8 mouse cellular contexts compared by ENCODE assay signal in the genomic region with DNA sequence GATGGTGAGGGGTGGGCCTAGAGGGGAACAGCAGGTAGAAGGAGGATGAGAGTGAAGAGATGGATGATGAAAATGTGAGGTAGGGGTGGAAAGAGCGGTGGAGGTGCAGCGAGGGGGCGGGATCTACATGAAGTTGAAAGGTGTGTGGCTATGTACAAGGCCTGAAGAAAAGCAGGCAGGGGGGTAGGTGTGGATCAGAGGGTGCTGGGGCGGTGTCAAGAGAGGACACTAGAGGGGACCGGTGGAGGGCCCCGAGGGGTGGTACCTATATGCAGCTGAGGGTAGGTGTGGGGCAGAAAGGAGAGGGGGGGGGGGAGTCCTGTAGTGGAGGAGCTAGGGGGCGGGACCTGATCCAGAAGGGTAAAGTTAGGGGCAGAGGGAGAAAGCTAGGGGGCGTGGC. TPM values are rescaled to one million over a fixed set of nuclear protein-coding genes. Genes with fewer than 3 reads are reported as not detected.
DNase-seq lines count a peak whose midpoint lies in the region; ATAC-seq and TF ChIP-seq lines count a peak whose summit lies in the region.

No protein-coding gene starts in this region.

- peak overlapping the region; percentile 93 for H3K27ac ChIP-seq in heart, embryonic 13.5 days (replicated peaks)
- peak overlapping the region; percentile 38; the same call in 1 of the 2 replicates for H3K27ac ChIP-seq in ES-Bruce4 (ENCODE audit: insufficient read depth, low read length)
- H3K27ac ChIP-seq in forebrain, embryonic 13.5 days = no peak overlapping the region
- no peak overlapping the region for H3K27ac ChIP-seq in liver, embryonic 14.5 days

- peaks cover 58% of the 10 kb centered on the region for H3K4me1 ChIP-seq in heart, embryonic 13.5 days
- peaks cover 2% of the 10 kb centered on the region for H3K4me1 ChIP-seq in ES-Bruce4 (ENCODE audit: control insufficient read depth, insufficient read depth, low read length)
- peaks cover 27% of the 10 kb centered on the region for H3K4me1 ChIP-seq in forebrain, embryonic 13.5 days
- peaks cover 0 to 7% of the 10 kb centered on the region in 2 experiments; a peak in 2 of 4 replicates for H3K4me1 ChIP-seq in liver, embryonic 14.5 days (replicated peaks; ENCODE audit: control insufficient read depth in 2 of 2, insufficient read depth in 2 of 2, low read length in 1 of 2)

- H3K36me3 ChIP-seq in heart, embryonic 13.5 days = no peaks in the 10 kb centered on the region
- no peaks in the 10 kb centered on the region for H3K36me3 ChIP-seq in ES-Bruce4 (ENCODE audit: control insufficient read depth, insufficient read depth, low read length, poor library complexity, severe bottlenecking)
- no peaks in the 10 kb centered on the region for H3K36me3 ChIP-seq in forebrain, embryonic 13.5 days (ENCODE audit: poor library complexity, severe bottlenecking)
- H3K36me3 ChIP-seq in liver, embryonic 14.5 days (replicated peaks; ENCODE audit: control insufficient read depth, insufficient read depth, low read depth) = no peaks in the 10 kb centered on the region

- no peak overlapping the region for H3K9ac ChIP-seq in heart, embryonic 13.5 days
- H3K9ac ChIP-seq in ES-Bruce4 (ENCODE audit: low read depth, poor library complexity, severe bottlenecking) = 0 out of 2 replicates have a peak overlapping the region, but pooled peaks have one; percentile 3
- no peak overlapping the region for H3K9ac ChIP-seq in forebrain, embryonic 13.5 days
- no peak overlapping the region for H3K9ac ChIP-seq in liver, embryonic 14.5 days (replicated peaks)

- no peak for TF ChIP-seq POLR2A in ES-Bruce4 (IDR thresholded peaks at IDR 0.05; ENCODE audit: insufficient read depth, low read length)

- H3K4me3 ChIP-seq in heart, embryonic 13.5 days = peak overlapping the region; percentile 94
- H3K4me3 ChIP-seq in ES-Bruce4 (ENCODE audit: low read depth, low read length) = peak overlapping the region; percentile 63
- H3K4me3 ChIP-seq in forebrain, embryonic 13.5 days = peak overlapping the region; percentile 84
- H3K4me3 ChIP-seq in liver, embryonic 14.5 days (ENCODE audit: insufficient read depth in 1 of 2, low read depth in 2 of 2, low read length in 2 of 2) = no peak overlapping the region

- TF ChIP-seq EP300 in ES-Bruce4 (IDR thresholded peaks at IDR 0.05; ENCODE audit: insufficient read depth, low read depth, low read length) = no peak
- TF ChIP-seq EP300 in liver, embryonic 14.5 days (IDR thresholded peaks at IDR 0.05; ENCODE audit: low read depth) = no peak

- peaks cover 10% of the 10 kb centered on the region for H3K27me3 ChIP-seq in heart, embryonic 13.5 days (replicated peaks)
- no peaks in the 10 kb centered on the region for H3K27me3 ChIP-seq in ES-Bruce4 (ENCODE audit: control insufficient read depth, insufficient read depth, low read length, poor library complexity, severe bottlenecking)
- 0 out of 2 replicates have a peak, but pooled peaks cover 10% of the 10 kb centered on the region for H3K27me3 ChIP-seq in forebrain, embryonic 13.5 days
- peaks cover 24% of the 10 kb centered on the region for H3K27me3 ChIP-seq in liver, embryonic 14.5 days (ENCODE audit: control insufficient read depth, insufficient read depth, low read length)

- no peaks in the 10 kb centered on the region for H3K9me3 ChIP-seq in heart, embryonic 13.5 days
- H3K9me3 ChIP-seq in ES-Bruce4 (replicated peaks; ENCODE audit: control insufficient read depth, insufficient read depth, low read length, poor library complexity, severe bottlenecking) = no peaks in the 10 kb centered on the region
- no peaks in the 10 kb centered on the region for H3K9me3 ChIP-seq in forebrain, embryonic 13.5 days (replicated peaks)
- H3K9me3 ChIP-seq in liver, embryonic 14.5 days (ENCODE audit: control insufficient read depth, low read length) = no peaks in the 10 kb centered on the region

- no peak for DNase-seq in heart, adult 18-20 months
- DNase-seq in liver, embryonic 14.5 days (ENCODE audit: low read depth in 3 of 3, low spot score in 3 of 3) = no peak
- DNase-seq in B cell, adult 2 months = no peak
- DNase-seq in gastrocnemius, postnatal 10 days = no peak

- ATAC-seq in heart, embryonic 13.5 days (ENCODE audit: extremely low read depth, insufficient number of reproducible peaks, low FRiP score, low TSS enrichment) = 0 out of 2 replicates have a peak, but pooled peaks have one; percentile 3
- ATAC-seq in forebrain, embryonic 13.5 days = peak; percentile 61
- peak; percentile 12 for ATAC-seq in liver, embryonic 14.5 days (ENCODE audit: insufficient read depth)
- no peak for ATAC-seq in frontal cortex, adult (ENCODE audit: low TSS enrichment)

- no peak for TF ChIP-seq CTCF in ES-Bruce4 (IDR thresholded peaks at IDR 0.05; ENCODE audit: low read depth, low read length)
- TF ChIP-seq CTCF in liver, embryonic 14.5 days (IDR thresholded peaks at IDR 0.05; ENCODE audit: low read depth) = no peak

- 29% methylated on average over 8 of the region's 8 CpGs for WGBS in heart, embryonic 13.5 days
- WGBS in forebrain, embryonic 13.5 days = 35% methylated on average over 8 of the region's 8 CpGs
- 26% methylated on average over 7 of the region's 8 CpGs for WGBS in liver, embryonic 14.5 days (ENCODE audit: insufficient replicate concordance)

- H3K4me2 ChIP-seq in heart, embryonic 13.5 days = peak overlapping the region; percentile 71
- H3K4me2 ChIP-seq in forebrain, embryonic 13.5 days = peak overlapping the region; percentile 76
- H3K4me2 ChIP-seq in liver, embryonic 14.5 days (ENCODE audit: low read depth) = peak overlapping the region; percentile 76; the same call in 1 of the 2 replicates

RNA-seq across cellular contexts. Expression of a gene that starts 1.2 kb away (rescaled TPM):
- 12.1 and 12.4 TPM in 2 replicates for polyA plus RNA-seq in heart, embryonic 13.5 days (2015; fragmentation: Nextera tagmentation; extraction: Ambion mirVana)
- total RNA-seq in heart, adult 18-20 months (2021) = 10 to 100 TPM; 27.6 to 36.2 TPM
- polyA plus RNA-seq in ES-Bruce4 (2011; ENCODE audit: insufficient read depth, insufficient read length, low read depth, missing spikeins) = 18.4 and 19.7 TPM in 2 replicates
- polyA plus RNA-seq in forebrain, embryonic 13.5 days (2015; fragmentation: Nextera tagmentation; extraction: Ambion mirVana) = 16.8 and 18.1 TPM in 2 replicates
- polyA plus RNA-seq in liver, embryonic 14.5 days (2012; rRNA removed) = 1.4 and 1.5 TPM in 2 replicates
- polyA plus RNA-seq in liver, embryonic 14.5 days (2014; fragmentation: Nextera tagmentation; extraction: Ambion mirVana) = 1.2 and 1.7 TPM in 2 replicates
- total RNA-seq in gastrocnemius, postnatal 10 days (2021) = 10 to 100 TPM; 15.7 to 20.2 TPM

Comparison
In these comparisons a context has a peak if more than half of its experiments do, and no peak if none do; other contexts are left out.
1. H3K27ac ChIP-seq: peak in heart, embryonic 13.5 days (single experiment) and ES-Bruce4 (single experiment); none in forebrain, embryonic 13.5 days (single experiment) and liver, embryonic 14.5 days (single experiment).
2. H3K4me3 ChIP-seq: peak in heart, embryonic 13.5 days (single experiment), ES-Bruce4 (single experiment) and forebrain, embryonic 13.5 days (single experiment); none in liver, embryonic 14.5 days (0 of 2).
3. Peak in every context shown above with its lines, with median percentiles within 50 percentile points of each other: H3K4me2 ChIP-seq.